Mouse (Mus musculus): Measurements from ENCODE around the gene Arl16.

DNA sequence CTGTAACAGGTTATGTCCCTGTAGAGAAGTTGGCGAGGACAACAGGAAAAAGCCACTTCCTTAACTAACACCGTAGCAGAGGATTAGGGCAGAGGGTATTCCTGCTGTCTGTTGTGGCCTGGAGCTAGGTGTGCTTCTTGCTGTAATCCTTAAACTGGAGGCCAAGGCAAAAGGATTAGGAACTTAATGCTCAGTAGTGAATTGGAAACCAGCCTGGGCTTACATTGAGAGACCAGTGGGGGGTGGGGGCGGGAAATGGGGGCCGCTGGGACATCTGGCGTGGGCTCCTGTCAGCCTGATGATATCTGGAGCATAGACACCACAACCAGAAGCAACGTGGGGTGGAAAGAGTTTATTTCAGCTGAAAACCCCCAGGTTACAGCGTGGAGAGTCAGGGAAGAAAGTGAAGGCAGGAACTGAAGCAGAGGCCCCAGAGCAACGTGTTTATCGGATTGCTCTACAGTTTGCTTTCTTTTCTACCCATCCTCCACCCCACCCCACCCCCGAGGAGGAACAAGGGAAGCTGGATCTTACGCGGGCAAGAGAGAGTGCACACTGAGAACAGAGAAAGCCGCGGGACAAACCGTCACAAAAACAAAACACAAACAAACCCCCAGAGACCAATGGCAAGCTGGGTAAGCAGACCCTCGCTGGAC, 43.1 kb upstream of the Arl16 start:
- TF ChIP-seq POLR2A (IDR thresholded peaks at IDR 0.05; ENCODE audit: insufficient read depth, low read depth, low read length) (no peak), CTCF (IDR thresholded peaks at IDR 0.05) (no peak)
